Mouse (Mus musculus): ENCODE data around the gene Myo15.

GRCm38 (mm10) chr11:60509500-60509899 is 40.4 kb downstream of the Myo15 start:
- TF ChIP-seq EP300 (IDR thresholded peaks at IDR 0.05; ENCODE audit: low read depth) (no peak), CTCF (IDR thresholded peaks at IDR 0.05; ENCODE audit: low read depth) (no peak)
